8 mouse cellular contexts compared by ENCODE assay signal in the genomic region with DNA sequence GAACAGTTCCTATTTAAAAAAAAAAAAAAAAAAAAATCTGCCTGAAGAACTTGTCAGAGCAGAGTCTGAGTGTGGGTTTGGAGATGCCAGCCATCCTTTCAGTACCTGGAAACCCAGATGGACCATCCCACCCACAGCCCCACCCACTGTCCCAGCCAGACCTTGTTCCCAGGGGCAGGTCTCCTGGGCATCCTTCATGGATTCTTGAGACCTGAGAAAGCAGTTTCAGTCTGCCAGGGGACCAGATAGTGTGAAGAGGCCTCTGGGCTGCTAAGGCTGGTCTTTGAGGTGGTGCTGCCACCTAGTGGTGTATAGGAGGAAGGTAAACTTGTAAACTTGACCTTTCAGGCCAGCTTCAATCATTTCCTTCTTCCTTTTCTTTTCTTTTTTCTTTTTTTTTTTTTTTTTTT. TPM values are rescaled to one million over a fixed set of nuclear protein-coding genes. Genes with fewer than 3 reads are reported as not detected.
A peak's percentile ranks its signal among the peaks of the same experiment; 100 is the strongest.
DNase-seq lines count a peak whose midpoint lies in the region; ATAC-seq lines count a peak whose summit lies in the region.

No protein-coding gene starts in this region.

- no peak for ATAC-seq in midbrain, embryonic 16.5 days
- peak; percentile 75 for ATAC-seq in common myeloid progenitor, adult 5-6 weeks (replicated peaks; ENCODE audit: low read depth, poor library complexity, severe bottlenecking)

- peaks cover 9% of the 10 kb centered on the region for H3K36me3 ChIP-seq in midbrain, embryonic 10.5 days
- peaks cover 3% of the 10 kb centered on the region; the same call in 1 of the 2 replicates for H3K36me3 ChIP-seq in midbrain, embryonic 16.5 days (ENCODE audit: control insufficient read depth, insufficient read depth, low read length)
- peaks cover 7% of the 10 kb centered on the region; the same call in 1 of the 2 replicates for H3K36me3 ChIP-seq in heart, embryonic 10.5 days

- H3K27ac ChIP-seq in midbrain, embryonic 10.5 days (replicated peaks), result no peak overlapping the region
- H3K27ac ChIP-seq in midbrain, embryonic 16.5 days (ENCODE audit: low read length), result no peak overlapping the region
- no peak overlapping the region for H3K27ac ChIP-seq in heart, embryonic 10.5 days

- no peaks in the 10 kb centered on the region for H3K9me3 ChIP-seq in midbrain, embryonic 10.5 days (replicated peaks)
- no peaks in the 10 kb centered on the region for H3K9me3 ChIP-seq in midbrain, embryonic 16.5 days (replicated peaks; ENCODE audit: control insufficient read depth, low read length, poor library complexity, severe bottlenecking)
- no peaks in the 10 kb centered on the region for H3K9me3 ChIP-seq in heart, embryonic 10.5 days

- H3K9ac ChIP-seq in midbrain, embryonic 16.5 days (ENCODE audit: low read depth, low read length), result no peak overlapping the region

- no peak overlapping the region for H3K4me2 ChIP-seq in midbrain, embryonic 16.5 days (ENCODE audit: low read length)

- DNase-seq in midbrain, embryonic 10.5 days (ENCODE audit: low spot score), result peak; percentile 63
- DNase-seq in NIH3T3 (ENCODE audit: low read depth), result peak; percentile 92
- peak; percentile 83 for DNase-seq in heart, embryonic 10.5 days (ENCODE audit: low spot score)
- peak; percentile 55 to 59 for DNase-seq in left cerebral cortex, postnatal 25 days (ENCODE audit: low spot score in 2 of 2)
- DNase-seq in retina, embryonic 14.5 days (ENCODE audit: low spot score), result peak; percentile 92
- no peak for DNase-seq in right cerebral cortex, postnatal 25 days

- H3K4me3 ChIP-seq in midbrain, embryonic 10.5 days, result no peak overlapping the region
- no peak overlapping the region for H3K4me3 ChIP-seq in midbrain, embryonic 16.5 days (ENCODE audit: low read depth, low read length)
- H3K4me3 ChIP-seq in heart, embryonic 10.5 days, result no peak overlapping the region

- H3K4me1 ChIP-seq in midbrain, embryonic 10.5 days, result peaks cover 13% of the 10 kb centered on the region
- peaks cover 17% of the 10 kb centered on the region for H3K4me1 ChIP-seq in midbrain, embryonic 16.5 days (ENCODE audit: control insufficient read depth, insufficient read depth, low read length)
- H3K4me1 ChIP-seq in heart, embryonic 10.5 days, result peaks cover 12% of the 10 kb centered on the region

- H3K27me3 ChIP-seq in midbrain, embryonic 10.5 days (ENCODE audit: low read depth, poor library complexity, severe bottlenecking), result no peaks in the 10 kb centered on the region
- no peaks in the 10 kb centered on the region for H3K27me3 ChIP-seq in midbrain, embryonic 16.5 days (ENCODE audit: control insufficient read depth, insufficient read depth, low read depth, low read length)
- H3K27me3 ChIP-seq in heart, embryonic 10.5 days (ENCODE audit: insufficient read depth, poor library complexity, severe bottlenecking), result no peaks in the 10 kb centered on the region

- intact Hi-C loops in left cerebral cortex, postnatal 25 days (cut with DNase I), result loop anchor here (1.0 to 10.0 kb wide), 2 partner anchors 52 to 295 kb away; a partner anchor contains a TSS

RNA-seq across cellular contexts. Expression of a gene that starts 3.8 kb away (rescaled TPM):
- polyA plus RNA-seq in midbrain, embryonic 10.5 days (2016; fragmentation: Nextera tagmentation; extraction: Ambion mirVana), result 12.2 and 14.2 TPM in 2 replicates
- polyA plus RNA-seq in midbrain, embryonic 16.5 days (2015; fragmentation: Nextera tagmentation; extraction: Ambion mirVana), result 24.8 and 26.8 TPM in 2 replicates
- 186 and 204 TPM in 2 replicates for total RNA-seq in common myeloid progenitor, adult 5-6 weeks (2017)
- 12.0 and 16.5 TPM in 2 replicates for polyA plus RNA-seq in heart, embryonic 10.5 days (2016; fragmentation: Nextera tagmentation; extraction: Ambion mirVana)
- total RNA-seq in left cerebral cortex, postnatal 25 days (2021), result 100 to 1,000 TPM; 217 to 223 TPM

RNA-seq across cellular contexts. Expression of a gene that starts 26.8 kb away (rescaled TPM):
- 11.7 and 12.6 TPM in 2 replicates for polyA plus RNA-seq in midbrain, embryonic 10.5 days (2016; fragmentation: Nextera tagmentation; extraction: Ambion mirVana)
- polyA plus RNA-seq in midbrain, embryonic 16.5 days (2015; fragmentation: Nextera tagmentation; extraction: Ambion mirVana), result 55.6 and 65.7 TPM in 2 replicates
- total RNA-seq in common myeloid progenitor, adult 5-6 weeks (2017), result 0.58 and 3.7 TPM in 2 replicates
- 1.9 and 3.6 TPM in 2 replicates for polyA plus RNA-seq in heart, embryonic 10.5 days (2016; fragmentation: Nextera tagmentation; extraction: Ambion mirVana)
- total RNA-seq in left cerebral cortex, postnatal 25 days (2021), result 10 to 100 TPM; 70.0 to 76.6 TPM

RNA-seq across cellular contexts. Expression of a gene that starts 40.8 kb away (rescaled TPM):
- 3.2 and 3.6 TPM in 2 replicates for polyA plus RNA-seq in midbrain, embryonic 10.5 days (2016; fragmentation: Nextera tagmentation; extraction: Ambion mirVana)
- 14.7 and 19.6 TPM in 2 replicates for polyA plus RNA-seq in midbrain, embryonic 16.5 days (2015; fragmentation: Nextera tagmentation; extraction: Ambion mirVana)
- total RNA-seq in common myeloid progenitor, adult 5-6 weeks (2017), result 13.6 and 22.7 TPM in 2 replicates
- 2.9 and 3.5 TPM in 2 replicates for polyA plus RNA-seq in heart, embryonic 10.5 days (2016; fragmentation: Nextera tagmentation; extraction: Ambion mirVana)
- 10 to 100 TPM; 52.3 to 58.2 TPM for total RNA-seq in left cerebral cortex, postnatal 25 days (2021)
